Mouse (Mus musculus): ENCODE measurements at regions not wholly inside any gene's neighbourhood (a gene's known extent, or its start where the extent isn't known, plus 50 kb on each side); places are given as distances from the start of the nearest gene placed in this dataset.
A peak's percentile ranks its signal among the peaks of the same experiment; 100 is the strongest.

GRCm38 (mm10) chr8:10901954-10902353 lies 106.3 kb downstream of the Irs2 start:
- Histone ChIP-seq H3K36me3 (replicated peaks) (no peaks in the 10 kb centered on the region), H3K9me3 (no peaks in the 10 kb centered on the region), H3K27ac (no peak overlapping the region), H3K4me3 (replicated peaks) (no peak overlapping the region), H3K9ac (no peak overlapping the region), H3K4me2 (no peak overlapping the region), H3K27me3 (peaks cover 18% of the 10 kb centered on the region; the same call in 1 of the 2 replicates), H3K4me1 (peaks cover 33% of the 10 kb centered on the region)
- no peak for ATAC-seq (ENCODE audit: low FRiP score)
- 97% methylated on average over 4 of the region's 4 CpGs for WGBS

- 82% methylated on average over 3 of the region's 3 CpGs for WGBS
- Histone ChIP-seq H3K4me3 (replicated peaks) (no peak overlapping the region), H3K27me3 (peaks cover 18% of the 10 kb centered on the region; the same call in 1 of the 2 replicates), H3K4me1 (peaks cover 33% of the 10 kb centered on the region), H3K9me3 (no peaks in the 10 kb centered on the region), H3K4me2 (no peak overlapping the region), H3K9ac (no peak overlapping the region), H3K27ac (no peak overlapping the region), H3K36me3 (replicated peaks) (no peaks in the 10 kb centered on the region)
- no peak; the same call in 1 of the 2 replicates for ATAC-seq (ENCODE audit: low FRiP score)
Observed at GRCm38 (mm10) chr8:10901014-10901413, 107.2 kb downstream of the Irs2 start.

- ATAC-seq (ENCODE audit: low FRiP score): no peak
Observed at GRCm38 (mm10) chr8:10899581-10900155, 108.6 kb downstream of the Irs2 start.

GRCm38 (mm10) chr8:10898562-10899527 lies 109.4 kb downstream of the Irs2 start:
- H3K36me3 ChIP-seq (replicated peaks): no peaks in the 10 kb centered on the region
- 0 out of 2 replicates have a peak, but pooled peaks have one; percentile 37 for ATAC-seq (ENCODE audit: low FRiP score)
- H3K9me3 ChIP-seq: no peaks in the 10 kb centered on the region
- 12% methylated on average over 16 of the region's 16 CpGs for WGBS
- H3K4me1 ChIP-seq: peaks cover 33% of the 10 kb centered on the region
- H3K27me3 ChIP-seq: peaks cover 10% of the 10 kb centered on the region; the same call in 1 of the 2 replicates
- H3K27ac ChIP-seq: no peak overlapping the region
- peak overlapping the region; percentile 38 for H3K4me2 ChIP-seq
- no peak overlapping the region for H3K4me3 ChIP-seq (replicated peaks)
- H3K9ac ChIP-seq: peak overlapping the region; percentile 12; the same call in 1 of the 2 replicates

More at GRCm38 (mm10) chr8:10899581-10900155, 108.6 kb downstream of the Irs2 start:
- Histone ChIP-seq H3K27ac (no peak overlapping the region), H3K9me3 (no peaks in the 10 kb centered on the region), H3K36me3 (replicated peaks) (no peaks in the 10 kb centered on the region), H3K9ac (peak overlapping the region; percentile 12; the same call in 1 of the 2 replicates), H3K27me3 (peaks cover 18% of the 10 kb centered on the region; the same call in 1 of the 2 replicates), H3K4me3 (replicated peaks) (no peak overlapping the region), H3K4me1 (peaks cover 33% of the 10 kb centered on the region), H3K4me2 (peak overlapping the region; percentile 38)
- WGBS: 7% methylated on average over 17 of the region's 17 CpGs

- Histone ChIP-seq H3K9ac (no peak overlapping the region), H3K9me3 (no peaks in the 10 kb centered on the region), H3K27me3 (peaks cover 10% of the 10 kb centered on the region; the same call in 1 of the 2 replicates), H3K27ac (no peak overlapping the region), H3K4me2 (no peak overlapping the region), H3K4me1 (peaks cover 33% of the 10 kb centered on the region), H3K4me3 (replicated peaks) (no peak overlapping the region), H3K36me3 (replicated peaks) (no peaks in the 10 kb centered on the region)
- peak; percentile 47; the same call in 1 of the 2 replicates for ATAC-seq (ENCODE audit: low FRiP score)
- 49% methylated on average over 7 of the region's 7 CpGs for WGBS
Observed at GRCm38 (mm10) chr8:10897573-10897972, 110.7 kb downstream of the Irs2 start.

GRCm38 (mm10) chr8:10895178-10895577 lies 113.1 kb downstream of the Irs2 start:
- no peak overlapping the region for H3K4me3 ChIP-seq (replicated peaks)
- H3K4me1 ChIP-seq: peaks cover 32% of the 10 kb centered on the region
- H3K27ac ChIP-seq: no peak overlapping the region
- H3K9ac ChIP-seq: no peak overlapping the region
- no peak overlapping the region for H3K4me2 ChIP-seq
- H3K27me3 ChIP-seq: no peaks in the 10 kb centered on the region
- no peaks in the 10 kb centered on the region for H3K36me3 ChIP-seq (replicated peaks)
- 66% methylated on average over 2 of the region's 2 CpGs for WGBS
- no peak for ATAC-seq (ENCODE audit: low FRiP score)
- no peaks in the 10 kb centered on the region for H3K9me3 ChIP-seq

- Histone ChIP-seq H3K4me3 (replicated peaks) (no peak overlapping the region), H3K36me3 (replicated peaks) (no peaks in the 10 kb centered on the region)
- WGBS: 82% methylated on average over 5 of the region's 5 CpGs
Observed at GRCm38 (mm10) chr8:10894306-10894705, 114.0 kb downstream of the Irs2 start.

GRCm38 (mm10) chr8:10893709-10894108 lies 114.5 kb downstream of the Irs2 start:
- no peak overlapping the region for H3K4me3 ChIP-seq (replicated peaks)
- H3K9me3 ChIP-seq: no peaks in the 10 kb centered on the region
- 81% methylated on average over 5 of the region's 5 CpGs for WGBS
- no peak overlapping the region for H3K9ac ChIP-seq
- H3K36me3 ChIP-seq (replicated peaks): no peaks in the 10 kb centered on the region
- H3K4me1 ChIP-seq: peaks cover 17% of the 10 kb centered on the region
- H3K4me2 ChIP-seq: no peak overlapping the region
- no peaks in the 10 kb centered on the region for H3K27me3 ChIP-seq
- H3K27ac ChIP-seq: no peak overlapping the region
- ATAC-seq (ENCODE audit: low FRiP score): no peak

More at GRCm38 (mm10) chr8:10894306-10894705, 114.0 kb downstream of the Irs2 start:
- Histone ChIP-seq H3K27ac (no peak overlapping the region), H3K4me2 (no peak overlapping the region), H3K27me3 (no peaks in the 10 kb centered on the region), H3K9ac (no peak overlapping the region), H3K4me1 (peaks cover 23% of the 10 kb centered on the region), H3K9me3 (no peaks in the 10 kb centered on the region)
- no peak for ATAC-seq (ENCODE audit: low FRiP score)

GRCm38 (mm10) chr8:10891906-10892305 lies 116.4 kb downstream of the Irs2 start:
- no peaks in the 10 kb centered on the region for H3K36me3 ChIP-seq (replicated peaks)
- H3K4me2 ChIP-seq: no peak overlapping the region
- no peak for ATAC-seq (ENCODE audit: low FRiP score)
- no peaks in the 10 kb centered on the region for H3K9me3 ChIP-seq
- 90% methylated on average over 2 of the region's 2 CpGs for WGBS
- no peak overlapping the region for H3K27ac ChIP-seq
- no peak overlapping the region for H3K4me3 ChIP-seq (replicated peaks)
- no peak overlapping the region for H3K9ac ChIP-seq
- no peaks in the 10 kb centered on the region for H3K27me3 ChIP-seq
- no peaks in the 10 kb centered on the region; the same call in 1 of the 2 replicates for H3K4me1 ChIP-seq

- ATAC-seq (ENCODE audit: low FRiP score): no peak
- H3K9ac ChIP-seq: no peak overlapping the region
- H3K36me3 ChIP-seq (replicated peaks): no peaks in the 10 kb centered on the region
- no peak overlapping the region for H3K4me2 ChIP-seq
- H3K4me1 ChIP-seq: no peaks in the 10 kb centered on the region
- 92% methylated on average over 5 of the region's 5 CpGs for WGBS
- no peaks in the 10 kb centered on the region for H3K27me3 ChIP-seq
- no peaks in the 10 kb centered on the region for H3K9me3 ChIP-seq
- no peak overlapping the region for H3K4me3 ChIP-seq (replicated peaks)
- H3K27ac ChIP-seq: no peak overlapping the region
Observed at GRCm38 (mm10) chr8:10891440-10891839, 116.8 kb downstream of the Irs2 start.

GRCm38 (mm10) chr8:10885452-10885851 lies 122.8 kb downstream of the Irs2 start:
- H3K9ac ChIP-seq: no peak overlapping the region
- H3K36me3 ChIP-seq (replicated peaks): no peaks in the 10 kb centered on the region
- H3K4me1 ChIP-seq: peaks cover under 1% of the 10 kb centered on the region; the same call in 1 of the 2 replicates
- 0 out of 2 replicates have a peak, but pooled peaks cover 2% of the 10 kb centered on the region for H3K27me3 ChIP-seq
- no peak overlapping the region for H3K4me2 ChIP-seq
- no peaks in the 10 kb centered on the region for H3K9me3 ChIP-seq
- no peak overlapping the region for H3K4me3 ChIP-seq (replicated peaks)
- no peak overlapping the region for H3K27ac ChIP-seq
- 92% methylated on average over 3 of the region's 3 CpGs for WGBS
- ATAC-seq (ENCODE audit: low FRiP score): no peak

- Histone ChIP-seq H3K4me2 (no peak overlapping the region), H3K27me3 (peaks cover 12% of the 10 kb centered on the region; the same call in 1 of the 2 replicates), H3K9me3 (no peaks in the 10 kb centered on the region), H3K9ac (no peak overlapping the region), H3K27ac (no peak overlapping the region), H3K36me3 (replicated peaks) (no peaks in the 10 kb centered on the region), H3K4me3 (replicated peaks) (no peak overlapping the region), H3K4me1 (peaks cover 9% of the 10 kb centered on the region; the same call in 1 of the 2 replicates)
- WGBS: 83% methylated on average over 7 of the region's 7 CpGs
- ATAC-seq (ENCODE audit: low FRiP score): no peak
Observed at GRCm38 (mm10) chr8:10883418-10883817, 124.8 kb downstream of the Irs2 start.
